Mouse (Mus musculus) midbrain, embryonic 11.5 days (tissue): Measurements from ENCODE around the gene Pga5. TPM values are rescaled to one million over a fixed set of nuclear protein-coding genes. Genes with fewer than 3 reads are reported as not detected.

ENCODE experiments used
- ATAC-seq: fragments of 200-750 bp; cut with Nextera tagmentation; 2 replicates; pipeline ENCODE4 v1.8.0; 2017; ENCODE audit warnings: moderate TSS enrichment, moderate library complexity; ENCODE audit not compliant: low FRiP score
- DNase-seq: peaks from one replicate; pipeline ENCODE4 v3.0.0; 2015; ENCODE audit warnings: low spot score; ENCODE audit errors: missing footprints
- H3K27ac ChIP-seq: fragments of 300-500 bp; sonication (generic); 2 replicates; pipeline ENCODE4 v1.5.1; 2014; ENCODE audit warnings: low read depth, low read length
- H3K27me3 ChIP-seq: fragments of 300-500 bp; sonication (generic); 2 replicates; pipeline ENCODE4 v1.6.1; 2014; ENCODE audit warnings: mild to moderate bottlenecking, low read length, moderate library complexity, mixed read lengths; ENCODE audit not compliant: control insufficient read depth, insufficient read depth
- H3K36me3 ChIP-seq: fragments of 300-500 bp; sonication (generic); 2 replicates; pipeline ENCODE4 v1.6.1; 2014; ENCODE audit warnings: mild to moderate bottlenecking, low read length, moderate library complexity, mixed read lengths; ENCODE audit not compliant: control insufficient read depth, insufficient read depth
- H3K4me1 ChIP-seq: fragments of 300-500 bp; sonication (generic); 2 replicates; pipeline ENCODE4 v1.6.1; 2014; ENCODE audit warnings: low read length; ENCODE audit not compliant: control insufficient read depth, insufficient read depth
- H3K4me2 ChIP-seq: fragments of 300-500 bp; sonication (generic); 2 replicates; pipeline ENCODE4 v1.6.1; 2014; ENCODE audit warnings: mild to moderate bottlenecking, moderate library complexity
- H3K4me3 ChIP-seq: fragments of 300-500 bp; sonication (generic); 2 replicates; pipeline ENCODE4 v1.5.1; 2014; ENCODE audit warnings: low read depth, low read length
- H3K9ac ChIP-seq: fragments of 300-500 bp; sonication (generic); 2 replicates; pipeline ENCODE4 v1.6.1; 2014; ENCODE audit warnings: low read length
- H3K9me3 ChIP-seq: fragments of 300-500 bp; sonication (generic); 2 replicates; pipeline ENCODE4 v1.6.1; 2016; ENCODE audit warnings: low read length; ENCODE audit not compliant: control insufficient read depth
- WGBS: fragments of 180-500 bp; shearing (Covaris S2); extraction: QIAGEN DNeasy Blood & Tissue Kit; methylation state at CpG from one replicate; pipeline ENCODE4 v1.1.7; 2014; 5-methylcytosine and 5-hydroxymethylcytosine counted together
- polyA plus RNA-seq: library from polyadenylated mRNA; unstranded; fragments of >200 nt; fragmentation: Nextera tagmentation; extraction: Ambion mirVana; gene quantifications from 2 replicates; pipeline ENCODE4 v1.2.1, GENCODE M21; 2014

Gene Pga5
- polyA plus RNA-seq, 1 experiment from 2014 or later = not detected

DNA sequence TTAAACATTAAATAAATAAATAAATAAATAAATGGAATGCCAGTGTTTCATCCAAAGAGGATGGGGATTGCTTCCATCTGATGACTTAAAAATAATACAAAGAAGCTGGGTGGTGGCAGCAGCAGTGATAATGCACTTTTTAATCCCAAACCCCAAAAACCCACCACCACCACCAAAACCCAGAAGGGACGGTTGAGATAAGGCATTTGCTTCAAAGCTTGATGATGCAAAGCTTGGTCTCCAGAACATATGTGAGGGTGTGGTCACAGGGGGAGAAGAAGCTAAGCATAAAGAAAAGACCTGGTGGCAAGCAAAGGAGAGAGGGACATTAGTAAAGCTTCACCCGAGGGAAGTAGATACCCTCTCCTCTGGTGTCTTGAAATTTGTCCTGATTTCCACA lies 16.0 kb downstream of the Pga5 start:
- Histone ChIP-seq H3K4me3 (no peak overlapping the region), H3K4me2 (no peak overlapping the region), H3K9me3 (no peaks in the 10 kb centered on the region), H3K27ac (no peak overlapping the region), H3K27me3 (no peaks in the 10 kb centered on the region), H3K36me3 (no peaks in the 10 kb centered on the region), H3K4me1 (no peaks in the 10 kb centered on the region), H3K9ac (no peak overlapping the region)
- ATAC-seq (no peak), DNase-seq (no peak)
- 87% methylated on average over 2 of the region's 2 CpGs for WGBS

DNA sequence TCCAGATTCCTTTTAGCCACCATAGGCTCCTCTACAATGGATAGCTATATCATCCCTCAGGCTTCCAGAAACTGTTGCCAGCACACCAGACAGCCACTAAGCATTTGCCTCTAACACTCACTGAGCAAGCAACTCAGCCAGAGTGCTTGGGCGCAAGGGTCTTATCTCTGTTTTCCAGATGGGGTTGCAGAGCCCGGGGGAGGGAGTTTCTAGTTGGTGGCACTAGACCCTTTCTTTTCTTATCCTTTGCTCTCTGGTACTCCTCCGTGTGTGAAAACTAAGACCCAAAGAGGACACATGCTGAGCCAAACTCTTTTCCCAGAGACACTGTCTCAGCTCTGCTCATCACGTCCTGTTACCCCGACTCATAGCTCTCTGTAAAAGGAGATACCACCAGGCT lies 16.5 kb downstream of the Pga5 start:
- H3K9ac ChIP-seq = no peak overlapping the region
- DNase-seq = no peak
- no peaks in the 10 kb centered on the region for H3K36me3 ChIP-seq
- no peak overlapping the region for H3K27ac ChIP-seq
- H3K4me1 ChIP-seq = no peaks in the 10 kb centered on the region
- no peaks in the 10 kb centered on the region for H3K9me3 ChIP-seq
- no peak overlapping the region for H3K4me2 ChIP-seq
- H3K27me3 ChIP-seq = no peaks in the 10 kb centered on the region
- whole genome bisulfite sequencing = 78% methylated on average over 5 of the region's 5 CpGs
- no peak overlapping the region for H3K4me3 ChIP-seq
- no peak for ATAC-seq

DNA sequence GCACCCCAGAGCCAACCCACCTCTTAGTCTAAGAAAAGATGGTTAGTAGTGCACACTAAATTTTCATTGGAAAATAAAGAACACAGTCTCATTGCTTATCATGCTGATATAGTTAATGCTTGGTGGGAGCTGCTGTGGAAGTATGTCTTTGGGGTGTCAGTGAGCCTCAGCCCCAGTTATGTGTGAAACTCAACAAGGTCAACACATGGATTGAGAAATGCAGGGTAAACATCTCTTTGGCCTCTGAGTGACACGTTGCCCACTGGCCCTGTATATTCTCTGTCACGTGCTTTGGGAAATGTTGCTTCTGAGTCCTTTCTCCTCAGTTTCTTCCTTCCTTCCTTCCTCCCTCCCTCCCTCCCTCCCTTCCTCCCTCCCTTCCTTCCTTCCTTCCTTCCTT lies 19.5 kb downstream of the Pga5 start:
- Histone ChIP-seq H3K36me3 (no peaks in the 10 kb centered on the region), H3K4me3 (no peak overlapping the region), H3K27me3 (no peaks in the 10 kb centered on the region), H3K4me2 (no peak overlapping the region), H3K4me1 (no peaks in the 10 kb centered on the region), H3K27ac (no peak overlapping the region), H3K9ac (no peak overlapping the region), H3K9me3 (no peaks in the 10 kb centered on the region)
- no peak for ATAC-seq
- WGBS = 86% methylated on average over 2 of the region's 2 CpGs
- DNase-seq = no peak

DNA sequence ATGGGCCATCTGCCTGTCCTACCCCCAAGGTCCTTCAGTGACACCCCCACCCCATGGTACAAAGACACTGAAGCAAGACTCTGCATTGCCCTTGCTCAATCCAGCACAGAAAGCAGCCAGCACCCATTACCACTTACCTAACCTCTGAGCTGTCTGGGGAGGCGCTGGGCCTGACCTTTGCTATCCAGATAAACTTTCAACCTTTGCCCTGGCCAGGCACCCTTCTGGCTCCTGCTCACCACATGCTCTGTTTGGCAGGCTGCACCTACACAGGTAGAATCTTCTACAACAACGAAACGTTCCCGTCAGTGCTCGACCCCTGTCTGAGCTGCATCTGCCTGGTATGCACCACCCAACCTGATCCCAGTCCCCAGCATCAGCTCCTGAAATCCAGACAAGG lies 20.1 kb downstream of the Pga5 start:
- WGBS = 89% methylated on average over 5 of the region's 5 CpGs
- DNase-seq (no peak), ATAC-seq (no peak)
- no peaks in the 10 kb centered on the region for H3K4me1 ChIP-seq
- H3K36me3 ChIP-seq = no peaks in the 10 kb centered on the region
- H3K4me3 ChIP-seq = no peak overlapping the region
- H3K9me3 ChIP-seq = no peaks in the 10 kb centered on the region
- H3K27ac ChIP-seq = no peak overlapping the region
- H3K27me3 ChIP-seq = no peaks in the 10 kb centered on the region
- no peak overlapping the region for H3K4me2 ChIP-seq
- no peak overlapping the region for H3K9ac ChIP-seq

DNA sequence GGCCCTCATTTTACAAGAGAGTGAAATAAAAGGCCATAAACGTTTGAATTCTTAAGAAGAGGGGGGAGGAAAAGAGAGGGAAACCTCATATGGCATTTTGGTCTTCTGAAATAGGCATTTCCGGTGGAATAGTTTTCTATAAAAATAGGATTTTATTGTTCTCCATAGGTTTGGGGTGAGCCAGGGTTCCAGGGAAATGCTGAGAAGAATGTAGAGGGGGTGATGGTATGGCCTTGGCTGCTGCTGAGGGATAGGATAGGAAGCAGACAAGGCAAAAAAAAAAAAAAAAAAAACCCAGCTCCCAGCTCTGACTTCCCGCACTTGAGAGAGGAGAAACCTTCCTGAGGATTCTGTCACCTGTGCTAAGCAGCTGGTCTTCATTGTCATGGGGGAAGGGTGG lies 21.8 kb downstream of the Pga5 start:
- Histone ChIP-seq H3K9me3 (no peaks in the 10 kb centered on the region), H3K4me2 (no peak overlapping the region), H3K9ac (no peak overlapping the region), H3K27me3 (no peaks in the 10 kb centered on the region), H3K4me3 (no peak overlapping the region), H3K4me1 (no peaks in the 10 kb centered on the region), H3K27ac (no peak overlapping the region), H3K36me3 (no peaks in the 10 kb centered on the region)
- WGBS = 68% methylated on average over 3 of the region's 3 CpGs
- ATAC-seq (no peak), DNase-seq (no peak)

DNA sequence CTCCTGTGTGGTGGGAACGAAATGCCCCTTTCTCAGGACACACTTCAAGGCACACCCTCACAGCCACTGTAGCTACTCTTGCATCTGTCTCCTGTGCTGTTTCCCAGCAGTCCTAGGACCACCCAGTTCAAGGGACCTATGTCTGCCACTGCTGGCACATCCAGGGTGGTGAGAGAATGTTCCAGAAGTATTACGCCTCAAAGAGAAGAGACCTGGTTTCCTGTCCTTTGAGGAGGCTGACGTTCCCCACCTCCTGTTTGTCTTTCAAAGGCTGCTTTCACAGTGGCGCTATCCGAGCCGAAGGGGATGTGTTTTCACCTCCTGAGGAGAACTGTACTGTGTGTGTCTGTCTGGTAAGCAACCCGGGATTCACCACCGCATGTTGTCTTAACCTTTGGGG lies 29.7 kb downstream of the Pga5 start:
- Histone ChIP-seq H3K9ac (no peak overlapping the region), H3K4me2 (no peak overlapping the region), H3K4me3 (no peak overlapping the region), H3K9me3 (no peaks in the 10 kb centered on the region), H3K27me3 (no peaks in the 10 kb centered on the region), H3K4me1 (no peaks in the 10 kb centered on the region), H3K27ac (no peak overlapping the region), H3K36me3 (no peaks in the 10 kb centered on the region)
- DNase-seq (no peak), ATAC-seq (no peak)
- 79% methylated on average over 8 of the region's 8 CpGs for WGBS

DNA sequence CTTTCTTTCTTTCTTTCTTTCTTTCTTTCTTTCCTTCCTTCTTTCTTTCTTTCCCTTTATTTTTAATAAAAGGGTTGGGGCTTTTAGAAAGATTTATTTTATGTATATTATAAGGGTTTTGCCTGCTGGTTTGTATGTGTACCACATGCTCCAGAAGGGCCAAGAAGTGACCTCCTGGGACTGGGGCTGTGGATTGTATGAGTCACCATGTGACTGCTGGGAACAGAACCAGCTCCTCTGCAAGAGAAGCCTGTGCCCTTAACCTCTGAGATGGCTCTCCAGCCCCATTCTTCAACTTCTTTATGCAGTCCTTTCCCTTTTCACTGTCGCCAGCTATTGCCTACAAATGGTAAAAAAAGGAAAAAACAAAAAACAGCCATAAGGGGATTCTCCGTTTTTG lies 32.3 kb downstream of the Pga5 start:
- DNase-seq = no peak
- Histone ChIP-seq H3K4me1 (no peaks in the 10 kb centered on the region), H3K4me3 (no peak overlapping the region), H3K27ac (no peak overlapping the region), H3K9ac (no peak overlapping the region), H3K4me2 (no peak overlapping the region), H3K9me3 (no peaks in the 10 kb centered on the region), H3K27me3 (no peaks in the 10 kb centered on the region), H3K36me3 (no peaks in the 10 kb centered on the region)
- 84% methylated on average over 2 of the region's 2 CpGs for WGBS
- no peak for ATAC-seq

DNA sequence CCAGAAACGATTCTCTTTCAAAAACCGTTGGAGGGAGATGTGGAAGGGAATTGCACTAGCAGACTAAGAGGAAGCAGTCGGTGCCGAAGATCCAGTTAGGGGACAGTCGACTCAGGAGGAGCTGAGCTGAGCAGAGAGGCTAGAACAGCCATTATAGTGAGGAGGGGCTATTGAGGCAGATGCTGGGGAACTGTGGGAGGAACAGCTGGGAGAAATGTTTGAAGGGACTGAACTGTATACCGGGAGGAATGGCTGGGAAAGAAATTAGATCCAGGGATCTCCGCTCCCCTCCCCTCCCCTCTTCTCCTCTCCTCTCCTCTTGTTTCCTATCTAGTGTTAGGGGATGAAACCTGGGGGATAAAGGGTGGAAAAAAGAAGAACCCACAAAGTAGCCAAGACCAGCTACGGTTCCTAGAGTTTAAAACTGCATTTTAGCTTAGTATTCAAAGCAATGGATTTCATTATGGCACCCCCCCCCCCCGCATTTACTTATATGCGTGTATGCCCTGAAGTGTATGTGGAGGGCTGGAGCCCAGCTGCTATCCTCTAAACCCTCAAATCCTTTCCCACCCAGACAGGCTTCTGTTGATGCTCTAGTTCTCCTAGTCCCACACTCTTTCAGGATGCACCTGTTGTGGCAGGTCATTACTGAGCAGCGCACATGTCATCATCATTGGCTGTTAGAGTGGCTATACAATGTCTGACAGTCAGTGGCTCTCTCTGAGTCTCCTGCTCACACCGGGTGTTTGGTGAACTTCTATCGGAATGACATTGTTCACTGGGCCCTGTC lies 37.1 kb downstream of the Pga5 start:
- Histone ChIP-seq H3K4me2 (no peak overlapping the region), H3K27ac (no peak overlapping the region), H3K9me3 (no peaks in the 10 kb centered on the region), H3K4me3 (no peak overlapping the region), H3K9ac (no peak overlapping the region), H3K27me3 (no peaks in the 10 kb centered on the region), H3K36me3 (no peaks in the 10 kb centered on the region), H3K4me1 (no peaks in the 10 kb centered on the region)
- 49% methylated on average over 13 of the region's 13 CpGs for WGBS
- ATAC-seq (no peak), DNase-seq (no peak)

DNA sequence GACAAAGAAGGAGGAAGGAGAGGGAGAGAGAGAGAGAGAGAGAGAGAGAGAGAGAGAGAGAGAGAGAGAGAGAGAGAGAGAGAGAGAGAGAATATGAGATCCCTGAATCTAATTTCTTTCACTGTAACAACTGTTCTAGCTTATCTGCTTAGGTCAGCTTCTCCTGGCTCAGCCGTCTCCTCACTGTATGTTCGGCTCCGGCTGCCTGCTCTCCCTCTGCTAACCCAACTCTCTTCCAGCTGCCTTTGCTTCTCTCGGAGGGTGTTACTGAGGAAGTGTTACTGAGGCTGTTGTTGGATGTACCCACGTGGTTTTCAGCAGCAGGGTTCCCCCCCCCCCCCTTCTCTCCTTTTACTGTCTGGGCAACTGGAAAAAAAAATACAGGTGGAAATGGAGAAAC lies 37.8 kb downstream of the Pga5 start:
- H3K9me3 ChIP-seq = no peaks in the 10 kb centered on the region
- no peak for DNase-seq
- H3K4me2 ChIP-seq = no peak overlapping the region
- no peak overlapping the region for H3K9ac ChIP-seq
- no peak for ATAC-seq
- WGBS = 29% methylated on average over 5 of the region's 5 CpGs
- peaks cover 3% of the 10 kb centered on the region; the same call in 1 of the 2 replicates for H3K27me3 ChIP-seq
- H3K27ac ChIP-seq = no peak overlapping the region
- no peaks in the 10 kb centered on the region for H3K36me3 ChIP-seq
- H3K4me3 ChIP-seq = no peak overlapping the region
- H3K4me1 ChIP-seq = no peaks in the 10 kb centered on the region; the same call in 1 of the 2 replicates
